Mouse (Mus musculus) stomach, embryonic 15.5 days (tissue): Measurements from ENCODE around the gene Mpdz. TPM values are rescaled to one million over a fixed set of nuclear protein-coding genes. Genes with fewer than 3 reads are reported as not detected.

Source experiments
- ATAC-seq: fragments of 200-750 bp; cut with Nextera tagmentation; 2 replicates; pipeline ENCODE4 v1.8.0; 2017; ENCODE audit warnings: low read depth, moderate number of reproducible peaks, moderate TSS enrichment; ENCODE audit not compliant: insufficient read depth, low FRiP score
- H3K27ac ChIP-seq: fragments of 300-500 bp; sonication (generic); 2 replicates; pipeline ENCODE4 v1.5.1; 2015; ENCODE audit warnings: mild to moderate bottlenecking, inconsistent platforms
- H3K27me3 ChIP-seq: fragments of 300-500 bp; sonication (generic); replicated peaks from 2 replicates; pipeline ENCODE4 v1.6.1; 2015; ENCODE audit warnings: inconsistent platforms
- H3K36me3 ChIP-seq: fragments of 300-500 bp; sonication (generic); 2 replicates; pipeline ENCODE4 v1.6.1; 2015; ENCODE audit warnings: inconsistent platforms
- H3K4me1 ChIP-seq: fragments of 300-500 bp; sonication (generic); 2 replicates; pipeline ENCODE4 v1.6.1; 2015; ENCODE audit warnings: inconsistent platforms
- H3K4me2 ChIP-seq: fragments of 300-500 bp; sonication (generic); 2 replicates; pipeline ENCODE4 v1.6.1; 2015; ENCODE audit warnings: mild to moderate bottlenecking, inconsistent platforms
- H3K4me3 ChIP-seq: fragments of 300-500 bp; sonication (generic); replicated peaks from 2 replicates; pipeline ENCODE4 v1.5.1; 2015; ENCODE audit warnings: inconsistent platforms
- H3K9ac ChIP-seq: fragments of 300-500 bp; sonication (generic); 2 replicates; pipeline ENCODE4 v1.6.1; 2015; ENCODE audit warnings: inconsistent platforms
- H3K9me3 ChIP-seq: fragments of 300-500 bp; sonication (generic); 2 replicates; pipeline ENCODE4 v1.6.1; 2016; ENCODE audit warnings: inconsistent platforms
- WGBS: fragments of 180-500 bp; shearing (Covaris S2); methylation state at CpG from one replicate; pipeline ENCODE4 v1.1.7; 2015; 5-methylcytosine and 5-hydroxymethylcytosine counted together
- polyA plus RNA-seq: library from polyadenylated mRNA; unstranded; fragments of >200 nt; fragmentation: Nextera tagmentation; extraction: Ambion mirVana; gene quantifications from 2 replicates; pipeline ENCODE4 v1.2.1, GENCODE M21; 2015

Mpdz gene
- polyA plus RNA-seq, 1 experiment from 2014 or later: 21.0 TPM

DNA sequence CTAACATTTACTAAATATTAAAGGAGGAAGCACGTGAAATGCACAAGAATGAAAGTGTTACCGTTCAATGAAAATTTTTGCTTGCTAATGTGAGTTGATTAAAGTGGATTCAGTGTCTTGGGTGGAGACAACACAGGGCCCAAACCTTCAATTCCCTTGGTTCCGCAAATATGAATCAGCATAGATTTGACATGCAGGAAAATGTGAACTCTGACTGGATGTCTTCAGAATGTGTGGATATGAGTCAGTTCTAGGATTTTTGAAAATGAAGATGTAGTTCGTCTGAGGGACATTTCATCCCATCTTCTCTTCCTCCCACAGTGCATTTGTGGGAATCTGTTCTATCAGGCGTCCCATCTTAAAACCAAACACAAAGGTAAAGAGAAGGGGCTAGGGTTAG, 951 bp upstream of the Mpdz start:
- no peak overlapping the region for H3K4me3 ChIP-seq

DNA sequence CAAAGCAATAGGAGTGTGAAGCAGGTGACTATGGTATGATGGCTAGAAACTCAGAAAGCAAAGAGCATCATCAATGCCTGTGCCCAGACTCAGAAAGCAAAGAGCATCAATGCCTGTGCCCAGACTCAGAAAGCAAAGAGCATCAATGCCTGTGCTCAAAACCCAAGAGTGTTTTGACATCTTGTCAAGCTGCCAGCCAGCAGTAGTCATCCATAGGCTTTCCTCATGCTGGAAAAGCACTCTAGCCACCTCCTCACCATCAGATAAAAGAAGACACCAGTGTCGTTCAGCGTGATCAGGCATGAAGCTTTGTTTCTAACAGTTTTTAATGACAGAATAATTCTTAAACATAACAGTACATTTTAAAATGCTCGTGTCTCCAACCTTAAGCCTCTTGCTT, 8.7 kb downstream of the Mpdz start:
- 83% methylated on average over 3 of the region's 3 CpGs for WGBS
- Histone ChIP-seq H3K36me3 (no peaks in the 10 kb centered on the region), H3K27ac (no peak overlapping the region), H3K4me1 (no peaks in the 10 kb centered on the region), H3K4me3 (no peak overlapping the region), H3K4me2 (no peak overlapping the region), H3K9ac (no peak overlapping the region), H3K9me3 (no peaks in the 10 kb centered on the region), H3K27me3 (no peaks in the 10 kb centered on the region)
- no peak for ATAC-seq

More for the DNA sequence above, 951 bp upstream of the Mpdz start:
- H3K27me3 ChIP-seq: no peaks in the 10 kb centered on the region
- ATAC-seq: no peak
- no peak overlapping the region for H3K9ac ChIP-seq
- no peaks in the 10 kb centered on the region for H3K4me1 ChIP-seq
- WGBS: 91% methylated on average over 5 of the region's 5 CpGs
- no peak overlapping the region for H3K4me2 ChIP-seq
- H3K36me3 ChIP-seq: no peaks in the 10 kb centered on the region
- H3K27ac ChIP-seq: no peak overlapping the region
- no peaks in the 10 kb centered on the region for H3K9me3 ChIP-seq

GRCm38 (mm10) chr4:81430826-81431225, 11.8 kb downstream of the Mpdz start:
- Histone ChIP-seq H3K36me3 (no peaks in the 10 kb centered on the region), H3K9me3 (no peaks in the 10 kb centered on the region), H3K27ac (no peak overlapping the region), H3K4me1 (no peaks in the 10 kb centered on the region), H3K27me3 (no peaks in the 10 kb centered on the region), H3K4me2 (no peak overlapping the region), H3K4me3 (no peak overlapping the region), H3K9ac (no peak overlapping the region)
- no peak for ATAC-seq
- 76% methylated on average over 4 of the region's 4 CpGs for WGBS

GRCm38 (mm10) chr4:81430105-81430504, 12.5 kb downstream of the Mpdz start:
- Histone ChIP-seq H3K4me3 (no peak overlapping the region), H3K36me3 (no peaks in the 10 kb centered on the region), H3K9me3 (no peaks in the 10 kb centered on the region), H3K9ac (no peak overlapping the region), H3K27me3 (no peaks in the 10 kb centered on the region), H3K27ac (no peak overlapping the region), H3K4me1 (no peaks in the 10 kb centered on the region), H3K4me2 (no peak overlapping the region)
- ATAC-seq: no peak
- WGBS: 70% methylated on average over 3 of the region's 3 CpGs

DNA sequence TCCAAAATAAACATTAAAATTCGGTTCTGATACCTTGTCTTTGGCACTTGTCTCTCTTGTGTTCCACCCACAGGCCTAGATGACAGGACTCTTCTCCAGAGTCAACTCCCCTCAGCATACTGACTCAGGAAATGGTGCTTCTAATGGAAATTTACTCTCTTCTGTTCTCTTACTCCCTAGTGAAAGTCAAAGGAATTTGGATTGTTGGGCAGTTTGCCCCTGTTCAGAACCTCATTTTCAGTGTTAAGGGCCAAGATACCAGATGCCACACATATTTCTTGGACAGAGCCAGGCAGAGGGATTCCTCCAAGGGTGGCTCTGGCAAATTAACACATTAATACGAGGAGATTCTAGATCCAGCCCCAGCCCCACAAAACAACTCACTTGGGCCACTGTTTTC, 12.9 kb downstream of the Mpdz start:
- no peak overlapping the region for H3K4me3 ChIP-seq
- no peaks in the 10 kb centered on the region for H3K9me3 ChIP-seq
- no peak overlapping the region for H3K27ac ChIP-seq
- no peaks in the 10 kb centered on the region for H3K4me1 ChIP-seq
- H3K4me2 ChIP-seq: no peak overlapping the region
- 55% methylated on average over 2 of the region's 2 CpGs for WGBS
- no peak overlapping the region for H3K9ac ChIP-seq
- ATAC-seq: no peak
- H3K27me3 ChIP-seq: no peaks in the 10 kb centered on the region
- no peaks in the 10 kb centered on the region for H3K36me3 ChIP-seq

DNA sequence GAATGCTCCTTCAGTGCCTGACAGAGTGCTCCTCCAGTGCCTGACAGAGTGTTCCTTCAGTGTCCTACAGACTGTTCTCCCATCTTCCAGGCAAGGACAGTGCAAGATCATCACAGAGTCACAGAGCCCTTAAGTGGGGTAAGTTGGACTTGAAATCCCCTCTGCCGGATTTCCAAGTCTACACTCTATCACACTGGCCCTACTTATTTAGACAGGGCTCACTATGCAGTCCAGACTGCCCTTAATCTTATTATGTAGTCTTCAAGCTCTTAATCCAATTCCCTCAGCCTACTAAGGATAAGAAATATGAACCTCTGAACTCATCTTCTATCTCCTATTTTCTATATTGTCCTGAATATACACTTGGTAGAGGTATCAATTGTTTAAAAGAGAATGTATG, 19.1 kb downstream of the Mpdz start:
- no peak overlapping the region for H3K27ac ChIP-seq
- H3K4me3 ChIP-seq: no peak overlapping the region
- no peaks in the 10 kb centered on the region for H3K9me3 ChIP-seq
- no peaks in the 10 kb centered on the region for H3K27me3 ChIP-seq
- H3K9ac ChIP-seq: no peak overlapping the region
- WGBS: 74% methylated on average over 1 of the region's 1 CpGs
- ATAC-seq: no peak
- H3K4me1 ChIP-seq: no peaks in the 10 kb centered on the region
- H3K4me2 ChIP-seq: no peak overlapping the region
- no peaks in the 10 kb centered on the region for H3K36me3 ChIP-seq

GRCm38 (mm10) chr4:81421621-81422020, 21.0 kb downstream of the Mpdz start:
- H3K4me2 ChIP-seq: no peak overlapping the region
- no peak for ATAC-seq
- no peak overlapping the region for H3K4me3 ChIP-seq
- no peak overlapping the region for H3K27ac ChIP-seq
- WGBS: 65% methylated on average over 2 of the region's 2 CpGs
- H3K9ac ChIP-seq: no peak overlapping the region
- H3K4me1 ChIP-seq: no peaks in the 10 kb centered on the region
- no peaks in the 10 kb centered on the region for H3K27me3 ChIP-seq
- no peaks in the 10 kb centered on the region for H3K36me3 ChIP-seq
- no peaks in the 10 kb centered on the region for H3K9me3 ChIP-seq

DNA sequence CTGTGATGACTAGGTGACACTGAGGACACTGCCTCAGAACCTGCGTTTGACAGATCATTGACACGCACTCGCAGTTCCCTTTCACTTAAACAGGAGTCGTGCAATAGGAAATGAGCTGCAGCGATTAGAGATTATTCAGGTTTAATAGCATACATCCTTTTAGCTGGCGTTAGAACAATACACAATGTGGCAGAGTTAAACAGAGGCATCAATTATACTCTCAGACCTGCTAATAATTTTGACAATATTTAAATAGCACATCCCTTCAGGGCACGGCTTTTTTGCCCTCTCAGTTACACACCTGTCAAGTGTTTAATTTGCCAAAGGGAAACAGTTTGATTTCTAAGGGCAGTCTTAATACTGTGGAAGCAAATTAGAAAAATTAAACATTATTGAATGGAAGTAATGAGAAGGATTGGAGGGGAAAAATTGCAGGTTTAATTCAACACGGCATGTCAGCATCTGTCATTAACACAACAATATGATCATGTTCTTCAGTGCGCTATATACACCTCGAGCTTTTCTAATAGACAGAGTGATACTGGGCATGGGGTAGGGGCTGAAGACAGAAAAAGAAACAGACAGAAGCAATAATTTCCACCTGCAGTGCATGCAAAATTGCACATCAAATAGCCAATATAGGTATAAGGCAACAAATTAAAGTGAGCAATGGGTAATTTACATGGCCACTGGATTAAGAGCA, 27.1 kb downstream of the Mpdz start:
- Histone ChIP-seq H3K9me3 (no peaks in the 10 kb centered on the region), H3K4me2 (no peak overlapping the region), H3K27ac (no peak overlapping the region), H3K9ac (no peak overlapping the region), H3K36me3 (no peaks in the 10 kb centered on the region), H3K4me1 (no peaks in the 10 kb centered on the region), H3K4me3 (no peak overlapping the region), H3K27me3 (no peaks in the 10 kb centered on the region)
- WGBS: 71% methylated on average over 10 of the region's 10 CpGs
- no peak for ATAC-seq

- Histone ChIP-seq H3K4me3 (no peak overlapping the region), H3K36me3 (no peaks in the 10 kb centered on the region), H3K4me2 (no peak overlapping the region), H3K9ac (no peak overlapping the region), H3K27me3 (no peaks in the 10 kb centered on the region), H3K9me3 (no peaks in the 10 kb centered on the region), H3K4me1 (no peaks in the 10 kb centered on the region), H3K27ac (no peak overlapping the region)
- ATAC-seq: no peak
- WGBS: 90% methylated on average over 8 of the region's 8 CpGs
Measured at GRCm38 (mm10) chr4:81414684-81415323, 27.8 kb downstream of the Mpdz start.

GRCm38 (mm10) chr4:81396883-81397282, 45.7 kb downstream of the Mpdz start:
- Histone ChIP-seq H3K27me3 (no peaks in the 10 kb centered on the region), H3K4me1 (no peaks in the 10 kb centered on the region), H3K4me2 (no peak overlapping the region), H3K36me3 (no peaks in the 10 kb centered on the region), H3K9ac (no peak overlapping the region), H3K9me3 (no peaks in the 10 kb centered on the region), H3K27ac (no peak overlapping the region), H3K4me3 (no peak overlapping the region)
- no peak for ATAC-seq
- WGBS: 74% methylated on average over 6 of the region's 6 CpGs

DNA sequence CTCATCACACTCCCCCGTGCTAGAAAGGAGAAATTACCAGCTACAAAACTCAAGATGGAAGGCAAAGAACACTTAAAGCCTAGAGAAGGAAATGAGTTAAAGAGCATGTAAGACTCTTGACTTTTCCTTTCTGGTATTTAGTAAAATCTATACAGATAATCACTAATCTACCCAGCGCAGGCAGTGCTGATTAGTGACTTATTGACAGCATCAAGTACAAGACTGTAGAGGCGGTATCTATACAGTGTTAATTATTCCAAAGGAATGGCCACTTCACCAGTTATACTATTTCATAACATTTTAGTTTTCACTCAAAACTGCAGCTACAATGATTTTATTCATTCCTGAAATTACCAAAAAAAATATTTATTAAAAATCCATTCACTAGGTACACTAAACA, 49.7 kb downstream of the Mpdz start:
- Histone ChIP-seq H3K36me3 (no peaks in the 10 kb centered on the region), H3K4me3 (no peak overlapping the region), H3K27ac (no peak overlapping the region), H3K9ac (no peak overlapping the region), H3K4me1 (no peaks in the 10 kb centered on the region), H3K4me2 (no peak overlapping the region), H3K9me3 (no peaks in the 10 kb centered on the region), H3K27me3 (no peaks in the 10 kb centered on the region)
- WGBS: 88% methylated on average over 3 of the region's 3 CpGs
- ATAC-seq: no peak

- no peak for ATAC-seq
- H3K9ac ChIP-seq: no peak overlapping the region
- no peak overlapping the region for H3K4me2 ChIP-seq
- no peak overlapping the region for H3K4me3 ChIP-seq
- no peaks in the 10 kb centered on the region for H3K27me3 ChIP-seq
- H3K4me1 ChIP-seq: no peaks in the 10 kb centered on the region
- H3K9me3 ChIP-seq: no peaks in the 10 kb centered on the region
- H3K36me3 ChIP-seq: no peaks in the 10 kb centered on the region
- no peak overlapping the region for H3K27ac ChIP-seq
Measured at GRCm38 (mm10) chr4:81389263-81389662, 53.4 kb downstream of the Mpdz start.

DNA sequence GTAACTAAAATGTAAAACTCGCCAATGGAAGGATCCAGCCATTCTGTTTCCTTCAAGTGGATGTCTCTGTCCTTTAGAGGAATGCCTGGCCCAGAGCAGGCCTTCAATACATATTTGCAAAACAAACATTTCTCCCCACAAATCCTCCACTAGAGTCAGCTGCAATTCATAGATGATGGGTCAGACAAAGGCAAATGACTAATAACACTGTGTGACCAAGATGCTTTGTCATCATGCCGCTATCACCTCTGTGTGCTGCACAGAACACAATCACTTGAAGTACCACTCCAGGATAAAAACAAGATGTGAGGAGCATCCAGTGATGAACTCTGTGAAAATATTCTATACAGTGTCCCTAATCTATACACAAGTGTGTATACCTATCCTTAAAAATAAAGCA, 55.0 kb downstream of the Mpdz start:
- no peaks in the 10 kb centered on the region for H3K4me1 ChIP-seq
- no peak for ATAC-seq
- no peaks in the 10 kb centered on the region for H3K36me3 ChIP-seq
- no peak overlapping the region for H3K9ac ChIP-seq
- H3K4me2 ChIP-seq: no peak overlapping the region
- H3K27ac ChIP-seq: no peak overlapping the region
- H3K27me3 ChIP-seq: no peaks in the 10 kb centered on the region
- H3K9me3 ChIP-seq: no peaks in the 10 kb centered on the region
- H3K4me3 ChIP-seq: no peak overlapping the region
- 65% methylated on average over 2 of the region's 2 CpGs for WGBS
